Mouse (Mus musculus) monocyte, adult 2 months (primary cell): ENCODE results near the gene Itga9.

Source experiments
- DNase-seq, 2 experiments: peaks; one replicate each; pipeline ENCODE4 v3.0.0; 2022; ENCODE audit warnings: low spot score in 2 of 2, low read depth in 1 of 2

The Itga9 gene

GRCm38 (mm10) chr9:118913613-118914012 lies 307.1 kb downstream of the Itga9 start:
- no peak for DNase-seq

DNA sequence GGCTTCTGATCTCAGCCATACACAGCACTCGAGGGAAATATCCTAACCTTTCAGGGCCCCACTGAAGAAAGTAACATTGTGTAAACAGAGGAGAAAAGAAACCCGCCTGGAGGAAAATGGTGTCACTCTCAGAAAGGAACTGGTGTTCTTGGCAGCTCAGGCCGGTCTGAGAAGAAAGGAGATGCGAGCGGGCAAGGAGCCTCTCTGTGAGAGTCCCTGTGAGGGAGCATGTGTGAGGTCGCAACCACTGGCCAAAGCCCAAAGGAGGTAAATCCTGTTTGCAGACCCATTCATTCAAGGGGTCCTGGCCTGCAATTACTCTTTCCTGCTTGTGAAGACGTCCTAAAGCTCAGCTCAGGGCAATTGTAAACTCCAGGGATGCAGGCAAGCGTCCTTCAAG lies 308.1 kb downstream of the Itga9 start:
- DNase-seq = no peak

- no peak for DNase-seq
Measured at GRCm38 (mm10) chr9:118915290-118915689, 308.8 kb downstream of the Itga9 start.

GRCm38 (mm10) chr9:118919672-118920186 lies 313.2 kb downstream of the Itga9 start:
- DNase-seq = no peak

- DNase-seq = peak in 1 of 2 experiments; percentile 36
Measured at GRCm38 (mm10) chr9:118920798-118921515, 314.5 kb downstream of the Itga9 start.

GRCm38 (mm10) chr9:118921926-118922325 lies 315.4 kb downstream of the Itga9 start:
- no peak for DNase-seq

- DNase-seq = no peak
Measured at GRCm38 (mm10) chr9:118924554-118925085, 318.1 kb downstream of the Itga9 start.

GRCm38 (mm10) chr9:118925286-118926110 lies 319.0 kb downstream of the Itga9 start:
- DNase-seq = peak; percentile 79 to 85

GRCm38 (mm10) chr9:118926111-118926650 lies 319.7 kb downstream of the Itga9 start, which contains the start of gene Ctdspl:
Gene Ctdspl, plus strand, starts transcription at chr9:118926453.
- DNase-seq = no peak

GRCm38 (mm10) chr9:118926688-118927321 lies 320.3 kb downstream of the Itga9 start:
- DNase-seq = no peak

GRCm38 (mm10) chr9:118927501-118927900 lies 321.0 kb downstream of the Itga9 start:
- DNase-seq = no peak

- no peak for DNase-seq
Measured at GRCm38 (mm10) chr9:118928007-118928406, 321.5 kb downstream of the Itga9 start.

DNA sequence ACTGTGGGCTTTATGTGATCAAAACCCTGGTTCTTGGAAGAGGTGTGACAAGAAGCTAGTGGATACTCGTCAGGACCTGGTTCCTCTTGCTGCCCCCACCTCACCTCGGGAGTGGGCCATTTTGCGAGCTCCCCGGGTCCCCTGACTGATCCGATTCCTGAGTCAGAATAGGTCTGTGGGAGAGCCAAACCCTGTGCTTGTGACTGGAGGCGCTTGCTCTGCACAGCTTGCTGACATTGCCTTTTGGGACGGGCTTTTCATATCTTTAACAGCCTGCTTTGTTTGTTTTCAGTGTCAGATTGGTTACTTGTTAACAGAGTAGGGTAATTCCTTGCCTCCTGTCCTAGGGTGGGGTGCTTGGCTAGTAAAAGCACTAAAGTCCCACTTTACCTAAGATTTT lies 322.2 kb downstream of the Itga9 start:
- DNase-seq = no peak

DNA sequence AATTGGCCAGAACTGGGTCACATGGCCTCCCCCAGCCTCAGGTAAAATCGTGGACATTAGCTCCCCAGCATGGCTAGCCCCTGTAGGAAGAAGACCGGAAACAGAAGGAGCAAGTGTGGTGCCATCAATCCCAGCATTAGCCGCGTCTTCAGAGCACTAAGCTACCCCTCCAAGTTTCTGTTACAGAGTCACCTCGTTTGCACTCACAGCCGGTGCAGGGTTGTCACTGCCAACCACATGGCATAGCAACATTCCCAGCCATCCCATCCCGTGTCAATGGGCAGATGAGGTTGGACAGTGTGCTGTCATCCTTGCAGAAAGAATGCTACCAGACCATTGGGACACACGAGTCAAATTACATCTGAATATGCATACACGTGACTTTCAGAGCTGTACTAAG lies 324.1 kb downstream of the Itga9 start:
- DNase-seq = no peak

DNA sequence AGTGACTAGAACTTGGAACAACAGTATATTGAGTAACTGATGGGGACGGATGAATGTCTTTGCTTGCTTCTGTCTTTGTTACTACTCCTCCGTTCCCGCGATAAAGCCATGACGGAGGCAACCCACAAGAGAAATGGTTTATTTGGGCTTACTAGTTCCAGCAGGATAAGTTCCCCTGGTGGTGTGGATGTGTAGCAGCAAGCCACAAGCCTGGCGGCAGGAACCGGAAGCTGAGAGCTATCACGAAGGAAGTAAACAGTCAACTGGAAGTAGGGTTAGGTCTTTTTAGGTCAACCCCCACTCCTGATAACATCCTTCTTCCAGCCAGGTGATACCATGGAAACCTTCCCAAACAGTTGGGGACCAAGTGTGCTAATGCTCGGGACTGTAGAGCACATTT lies 327.3 kb downstream of the Itga9 start:
- DNase-seq = no peak

DNA sequence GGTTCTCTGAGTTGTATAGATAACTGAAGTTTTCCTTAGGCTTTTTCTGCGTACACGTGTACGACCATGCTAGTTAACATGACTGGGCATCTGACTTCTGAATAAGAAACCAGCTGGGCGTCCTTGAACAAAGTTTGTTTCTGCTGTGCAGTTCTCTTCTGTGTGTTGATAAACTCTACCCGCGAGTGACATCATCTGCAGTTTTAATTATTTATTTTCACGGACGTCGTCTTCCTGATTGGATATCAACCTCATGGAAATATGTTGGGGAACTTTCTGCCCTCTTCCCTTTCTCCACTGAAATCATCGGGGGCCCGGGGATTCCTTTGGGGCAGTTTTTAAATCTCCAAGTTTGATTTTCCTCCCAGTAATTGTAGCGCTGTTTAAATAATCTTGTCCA lies 327.8 kb downstream of the Itga9 start:
- DNase-seq = no peak

- no peak for DNase-seq
Measured at GRCm38 (mm10) chr9:118935098-118935497, 328.6 kb downstream of the Itga9 start.

DNA sequence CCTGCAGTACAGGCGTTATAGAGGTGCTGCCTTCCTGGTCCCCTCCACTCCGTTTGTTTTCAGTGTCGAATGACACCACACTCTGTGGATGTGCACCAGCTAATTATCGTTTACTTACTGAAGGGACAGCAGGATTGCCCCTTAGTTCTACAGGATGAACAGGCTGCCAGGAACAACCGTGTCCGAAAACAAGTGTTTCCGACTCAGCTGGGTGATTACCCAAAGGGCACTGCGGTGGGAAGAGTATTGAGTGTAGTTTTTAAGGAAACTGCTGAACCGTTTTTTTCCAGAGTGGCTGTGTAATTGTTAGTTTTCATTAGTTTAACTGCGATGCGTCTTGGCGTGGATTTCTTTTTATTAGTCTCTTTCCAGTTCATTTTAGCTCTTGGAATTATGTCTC lies 329.6 kb downstream of the Itga9 start:
- DNase-seq = no peak

- DNase-seq = no peak
Measured at GRCm38 (mm10) chr9:118937515-118937914, 331.0 kb downstream of the Itga9 start.

DNA sequence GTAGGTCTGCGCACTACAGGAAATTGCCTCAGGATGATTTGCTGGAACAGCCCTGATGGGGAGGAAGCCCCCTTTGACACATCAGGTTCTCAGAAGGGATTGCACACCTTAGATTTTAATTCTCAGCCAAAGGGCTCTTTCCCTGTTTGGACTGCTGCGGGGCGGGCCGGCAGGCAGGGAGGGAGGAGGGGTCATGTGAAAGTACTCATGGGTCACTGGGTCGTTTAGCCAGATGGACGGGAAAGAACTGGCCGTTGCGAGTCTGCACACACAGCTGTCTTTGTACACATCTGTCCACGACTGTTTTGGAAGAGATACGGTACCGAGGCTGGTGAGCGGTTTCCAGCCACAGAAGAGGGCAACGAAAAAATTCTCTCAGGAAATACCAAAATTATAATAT lies 332.9 kb downstream of the Itga9 start:
- DNase-seq = no peak

DNA sequence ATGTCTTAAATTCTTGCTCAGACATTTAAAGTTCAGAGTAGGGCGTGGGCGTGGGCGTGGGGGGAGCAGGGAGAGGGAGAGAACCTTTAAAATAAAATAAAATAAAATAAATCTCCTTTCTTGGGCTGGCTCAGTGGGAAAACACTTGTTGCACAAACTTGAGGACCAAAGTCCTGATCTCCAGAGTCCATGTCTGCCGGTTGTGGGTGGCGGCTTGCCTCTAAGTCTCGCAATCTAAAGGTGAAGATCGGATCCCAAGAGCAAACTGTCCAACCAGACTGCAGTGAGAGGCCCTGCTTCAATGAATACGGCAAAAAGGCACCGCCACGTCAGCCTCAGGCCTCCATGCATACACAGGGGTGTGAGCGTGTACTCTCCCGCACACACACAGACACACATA lies 333.3 kb downstream of the Itga9 start:
- no peak for DNase-seq
